8 mouse cellular contexts compared by ENCODE assay signal in the genomic region with DNA sequence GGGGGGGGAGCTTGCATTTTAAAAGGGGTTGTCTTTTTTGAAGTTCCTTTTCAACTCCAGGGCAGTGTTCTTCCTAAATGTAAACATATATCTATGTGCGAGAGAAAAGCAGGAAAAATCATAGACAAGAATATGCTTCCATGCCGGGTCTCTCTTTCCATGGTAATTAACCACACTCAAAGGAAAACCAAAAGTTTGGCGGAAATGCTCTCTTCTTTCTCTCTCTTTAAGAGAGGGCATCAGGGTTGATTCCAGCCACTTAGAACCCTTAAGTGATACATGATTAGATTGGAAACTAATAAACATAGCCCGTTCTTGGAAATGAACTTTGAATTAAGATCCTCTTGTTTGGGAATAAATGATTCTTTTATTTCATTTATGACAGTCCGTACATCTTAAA.
DNase-seq lines count a peak whose midpoint lies in the region; ATAC-seq and TF ChIP-seq lines count a peak whose summit lies in the region.

No protein-coding gene starts in this region.

- 0 out of 2 replicates have a peak, but pooled peaks cover 2% of the 10 kb centered on the region for H3K4me1 ChIP-seq in forebrain, embryonic 11.5 days (replicated peaks; ENCODE audit: control insufficient read depth, insufficient read depth, low read length)
- H3K4me1 ChIP-seq in intestine, postnatal 0 days (replicated peaks; ENCODE audit: control insufficient read depth, insufficient read depth, low read length) = peaks cover 19% of the 10 kb centered on the region
- H3K4me1 ChIP-seq in neural tube, embryonic 12.5 days = peaks cover 28% of the 10 kb centered on the region

- no peaks in the 10 kb centered on the region for H3K36me3 ChIP-seq in forebrain, embryonic 11.5 days (ENCODE audit: control insufficient read depth, insufficient read depth, low read length)
- no peaks in the 10 kb centered on the region for H3K36me3 ChIP-seq in intestine, postnatal 0 days (ENCODE audit: control insufficient read depth, insufficient read depth)
- no peaks in the 10 kb centered on the region for H3K36me3 ChIP-seq in neural tube, embryonic 12.5 days

- no peak for ATAC-seq in forebrain, embryonic 11.5 days (replicated peaks; ENCODE audit: low FRiP score)
- no peak for ATAC-seq in intestine, postnatal 0 days
- no peak for ATAC-seq in neural tube, embryonic 12.5 days (ENCODE audit: low FRiP score, low read depth)

- 19% methylated on average over 5 of the region's 5 CpGs for WGBS in forebrain, embryonic 11.5 days
- WGBS in intestine, postnatal 0 days = 19% methylated on average over 5 of the region's 5 CpGs
- WGBS in neural tube, embryonic 12.5 days = 19% methylated on average over 5 of the region's 5 CpGs

- intact Hi-C loops in left cerebral cortex, postnatal 25 days (cut with DNase I) = loop anchor here (5.0 kb wide), 2 partner anchors 318 to 507 kb away; no protein-coding TSS in a partner anchor

- no peaks in the 10 kb centered on the region for H3K9me3 ChIP-seq in forebrain, embryonic 11.5 days (ENCODE audit: control insufficient read depth, low read length)
- H3K9me3 ChIP-seq in intestine, postnatal 0 days (ENCODE audit: control insufficient read depth) = no peaks in the 10 kb centered on the region
- no peaks in the 10 kb centered on the region for H3K9me3 ChIP-seq in neural tube, embryonic 12.5 days

- H3K4me2 ChIP-seq in forebrain, embryonic 11.5 days (ENCODE audit: low read depth, low read length, severe bottlenecking) = peak overlapping the region; percentile 98; the same call in 1 of the 2 replicates
- peak overlapping the region; percentile 76 for H3K4me2 ChIP-seq in intestine, postnatal 0 days (replicated peaks; ENCODE audit: low read depth)
- H3K4me2 ChIP-seq in neural tube, embryonic 12.5 days (replicated peaks) = peak overlapping the region; percentile 75

- peaks cover 8% of the 10 kb centered on the region for H3K27me3 ChIP-seq in forebrain, embryonic 11.5 days (ENCODE audit: control insufficient read depth, insufficient read depth, low read length)
- no peaks in the 10 kb centered on the region for H3K27me3 ChIP-seq in intestine, postnatal 0 days (replicated peaks; ENCODE audit: control insufficient read depth, insufficient read depth, low read length)
- H3K27me3 ChIP-seq in neural tube, embryonic 12.5 days (replicated peaks) = no peaks in the 10 kb centered on the region

- H3K27ac ChIP-seq in layer of hippocampus, adult 2 months = peak overlapping the region; percentile 98
- H3K27ac ChIP-seq in forebrain, embryonic 11.5 days (ENCODE audit: low read depth, low read length) = no peak overlapping the region
- H3K27ac ChIP-seq in intestine, postnatal 0 days (ENCODE audit: low read depth, low read length) = peak overlapping the region; percentile 99
- no peak overlapping the region for H3K27ac ChIP-seq in neural tube, embryonic 12.5 days

- no peak overlapping the region for H3K9ac ChIP-seq in forebrain, embryonic 11.5 days (ENCODE audit: low read length)
- no peak overlapping the region; the same call in 1 of the 2 replicates for H3K9ac ChIP-seq in intestine, postnatal 0 days (ENCODE audit: low read depth, low read length)
- H3K9ac ChIP-seq in neural tube, embryonic 12.5 days = no peak overlapping the region

- peak overlapping the region; percentile 77 for H3K4me3 ChIP-seq in layer of hippocampus, adult 2 months
- no peak overlapping the region for H3K4me3 ChIP-seq in forebrain, embryonic 11.5 days (ENCODE audit: low read depth, low read length)
- peak overlapping the region; percentile 84 for H3K4me3 ChIP-seq in intestine, postnatal 0 days (ENCODE audit: low read depth, low read length)
- no peak overlapping the region for H3K4me3 ChIP-seq in neural tube, embryonic 12.5 days

- DNase-seq in layer of hippocampus, adult 2 months (ENCODE audit: low spot score in 2 of 2) = no peak
- DNase-seq in layer of hippocampus, adult 9-11 months = no peak
- no peak for DNase-seq in forebrain, embryonic 11.5 days (ENCODE audit: low spot score)
- no peak for DNase-seq in cerebellum, adult 9-10 months
- no peak for DNase-seq in adrenal gland, postnatal 14 days
- DNase-seq in left cerebral cortex, postnatal 25 days (ENCODE audit: low spot score in 2 of 2) = no peak

- TF ChIP-seq CTCF in layer of hippocampus, adult 2 months (conservative IDR thresholded peaks at IDR 0.05) = no peak
- no peak for TF ChIP-seq CTCF in intestine, postnatal 0 days (IDR thresholded peaks at IDR 0.05; ENCODE audit: low read depth)

Comparison
In these comparisons a context has a peak if more than half of its experiments do, and no peak if none do; other contexts are left out.
1. H3K27ac ChIP-seq: peak in layer of hippocampus, adult 2 months (single experiment) and intestine, postnatal 0 days (single experiment); none in forebrain, embryonic 11.5 days (single experiment) and neural tube, embryonic 12.5 days (single experiment).
2. H3K4me3 ChIP-seq: peak in layer of hippocampus, adult 2 months (single experiment) and intestine, postnatal 0 days (single experiment); none in forebrain, embryonic 11.5 days (single experiment) and neural tube, embryonic 12.5 days (single experiment).
3. Peak in every context shown above with its lines, with median percentiles within 50 percentile points of each other: H3K4me2 ChIP-seq.